Mouse (Mus musculus) R1 (cell line): Measurements from ENCODE around the gene Zan.

Experiments
- DNase-seq: peaks from one replicate; pipeline ENCODE4 v3.0.0-alpha.2; 2018; ENCODE audit warnings: low read depth, low spot score

Zan gene

GRCm38 (mm10) chr5:137352011-137352975 is 124.6 kb downstream of the Zan start:
- peak; percentile 83 for DNase-seq

GRCm38 (mm10) chr5:137351394-137351793 is 125.5 kb downstream of the Zan start:
- no peak for DNase-seq

GRCm38 (mm10) chr5:137351058-137351380 is 125.8 kb downstream of the Zan start:
- no peak for DNase-seq

GRCm38 (mm10) chr5:137350205-137351057 is 126.4 kb downstream of the Zan start:
- DNase-seq: no peak

- peak; percentile 99 for DNase-seq
These were observed 127.3 kb downstream of the Zan start, which contains the start of gene Ephb4 for GRCm38 (mm10) chr5:137349384-137350204. Gene Ephb4 (plus strand): TSS chr5:137350109.

GRCm38 (mm10) chr5:137348482-137349383 is 128.1 kb downstream of the Zan start:
- peak; percentile 61 for DNase-seq

- no peak for DNase-seq
These were observed 129.0 kb downstream of the Zan start for GRCm38 (mm10) chr5:137347856-137348255.

GRCm38 (mm10) chr5:137346983-137347382 is 129.9 kb downstream of the Zan start:
- DNase-seq: no peak

GRCm38 (mm10) chr5:137346388-137346787 is 130.5 kb downstream of the Zan start:
- no peak for DNase-seq

GRCm38 (mm10) chr5:137345821-137346220 is 131.0 kb downstream of the Zan start:
- no peak for DNase-seq

- peak; percentile 44 for DNase-seq
These were observed 133.0 kb downstream of the Zan start for GRCm38 (mm10) chr5:137343869-137344268.

- no peak for DNase-seq
These were observed 133.5 kb downstream of the Zan start for GRCm38 (mm10) chr5:137343412-137343811.

GRCm38 (mm10) chr5:137342407-137343012 is 134.4 kb downstream of the Zan start:
- no peak for DNase-seq

- no peak for DNase-seq
These were observed 136.6 kb downstream of the Zan start for GRCm38 (mm10) chr5:137340222-137340621.

GRCm38 (mm10) chr5:137339290-137339979 is 137.4 kb downstream of the Zan start:
- DNase-seq: peak; percentile 89

- peak; percentile 54 for DNase-seq
These were observed 138.1 kb downstream of the Zan start for GRCm38 (mm10) chr5:137338663-137339289.

GRCm38 (mm10) chr5:137338256-137338655 is 138.6 kb downstream of the Zan start:
- DNase-seq: peak; percentile 94

- DNase-seq: peak; percentile 89
These were observed 139.7 kb downstream of the Zan start for GRCm38 (mm10) chr5:137337190-137337589.

GRCm38 (mm10) chr5:137335066-137335465 is 141.8 kb downstream of the Zan start:
- peak; percentile 84 for DNase-seq
